ENCODE assay signal across 8 mouse cellular contexts in the genomic region with DNA sequence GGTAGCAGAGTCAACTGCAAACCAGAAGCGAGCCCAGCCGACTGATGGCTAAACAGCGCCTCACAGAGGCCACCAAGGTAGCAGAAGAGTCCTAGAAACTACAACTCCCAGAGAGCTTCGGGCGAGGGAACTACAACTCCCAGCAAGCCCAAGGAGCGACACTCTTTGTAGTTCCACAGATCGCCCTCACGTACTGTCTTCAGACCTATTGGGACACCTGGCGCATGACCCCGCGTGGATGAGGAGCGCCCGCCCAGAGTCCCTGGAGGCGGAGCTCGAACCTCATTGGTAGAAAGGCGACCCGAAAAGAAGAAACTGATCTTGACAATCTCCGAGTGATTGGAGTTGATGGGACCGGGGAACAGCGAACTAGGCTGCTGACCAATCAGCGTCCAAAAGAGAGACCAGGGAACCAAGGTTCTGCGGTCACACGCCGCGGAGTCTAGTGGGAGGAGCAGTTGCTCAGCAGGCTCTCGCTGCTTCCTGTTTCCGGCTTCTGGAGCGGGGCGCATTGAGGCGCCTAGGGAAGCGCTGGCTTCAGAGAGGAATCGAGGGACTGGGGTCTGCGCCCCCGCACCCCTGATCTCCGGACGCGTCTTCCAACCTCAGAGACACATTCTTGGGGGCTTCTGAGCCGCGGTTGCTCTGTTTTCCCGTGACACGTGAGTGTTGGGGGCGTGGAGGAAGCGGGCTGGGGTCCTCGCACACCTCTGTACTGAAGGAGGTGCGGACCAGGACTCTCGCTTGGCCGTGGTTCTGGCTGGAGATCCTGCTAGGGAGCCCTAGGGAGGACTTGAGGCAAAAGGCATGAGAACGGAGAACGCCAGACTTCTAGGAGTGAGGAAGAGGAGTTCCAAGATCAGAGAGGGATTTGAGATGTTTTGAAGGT. TPM values are rescaled to one million over a fixed set of nuclear protein-coding genes. Genes with fewer than 3 reads are reported as not detected.
A peak's percentile ranks its signal among the peaks of the same experiment; 100 is the strongest.
DNase-seq lines count a peak whose midpoint lies in the region; ATAC-seq lines count a peak whose summit lies in the region.

Gene M6pr (plus strand): TSS at position 216 of the 889 bp plus-strand sequence.

- under 1% methylated on average over 49 of the region's 49 CpGs for WGBS in lung, embryonic 16.5 days

- H3K9me3 ChIP-seq in lung, embryonic 16.5 days (ENCODE audit: control insufficient read depth, low read length), result no peaks in the 10 kb centered on the region

- peak; percentile 99 for DNase-seq in MEL-GATA-1-ER (ENCODE audit: extremely low read depth, low read depth)
- DNase-seq in cerebellum, adult 8-10 months, result peak; percentile 95
- DNase-seq in forelimb bud, embryonic 11.5 days (ENCODE audit: low read depth, low spot score), result peak; percentile 98
- peak; percentile 95 for DNase-seq in layer of hippocampus, adult 9-10 months (ENCODE audit: low spot score)
- peak; percentile 71 for DNase-seq in ovary, postnatal 10 days (ENCODE audit: low spot score)
- peak; percentile 90 to 96 for DNase-seq in thymus, postnatal 10 days (ENCODE audit: low spot score in 2 of 2)

- ATAC-seq in hematopoietic stem cell, adult 5-6 weeks (replicated peaks in 1 of 2; ENCODE audit: insufficient read depth in 1 of 2, low FRiP score in 2 of 2, low TSS enrichment in 1 of 2, low read depth in 1 of 2, poor library complexity in 2 of 2, severe bottlenecking in 2 of 2), result peak; percentile 93 to 94
- peak; percentile 99 for ATAC-seq in lung, embryonic 16.5 days (ENCODE audit: low read depth)

- peak within 1 kb of the TSS; percentile 67 for H3K27ac ChIP-seq in lung, embryonic 16.5 days (ENCODE audit: low read length)

- H3K4me1 ChIP-seq in lung, embryonic 16.5 days (replicated peaks; ENCODE audit: control insufficient read depth, insufficient read depth, low read length), result peaks cover 15% of the 10 kb centered on the region

- H3K36me3 ChIP-seq in lung, embryonic 16.5 days (ENCODE audit: control insufficient read depth, insufficient read depth, low read length), result peaks cover 5% of the 10 kb centered on the region

- H3K9ac ChIP-seq in lung, embryonic 16.5 days (ENCODE audit: low read length), result peak within 1 kb of the TSS; percentile 96

- H3K4me2 ChIP-seq in lung, embryonic 16.5 days (ENCODE audit: low read depth, low read length), result peak within 1 kb of the TSS; percentile 92

- no peaks in the 10 kb centered on the region for H3K27me3 ChIP-seq in lung, embryonic 16.5 days (ENCODE audit: control insufficient read depth, insufficient read depth, low read depth, low read length)

- peak within 1 kb of the TSS; percentile 90 for H3K4me3 ChIP-seq in lung, embryonic 16.5 days (ENCODE audit: low read length)

RNA-seq across cellular contexts. Expression of gene M6pr, which starts in this region (rescaled TPM):
- 253 and 280 TPM in 2 replicates for total RNA-seq in hematopoietic stem cell, adult 5-6 weeks (2017)
- polyA plus RNA-seq in lung, embryonic 16.5 days (2015; fragmentation: Nextera tagmentation; extraction: Ambion mirVana), result 123 and 126 TPM in 2 replicates

Comparison
In these comparisons a context has a peak if more than half of its experiments do, and no peak if none do; other contexts are left out.
1. Peak in every context shown above with its lines: DNase-seq, ATAC-seq, H3K4me3 ChIP-seq and H3K27ac ChIP-seq.